Mouse (Mus musculus) heart, postnatal 0 days (tissue): Measurements from ENCODE around the gene S100pbp.

ENCODE experiments used
- CTCF ChIP-seq: IDR thresholded peaks from 2 replicates; pipeline ENCODE4 v1.5.1; 2016; ENCODE audit warnings: antibody characterized with exemption, control low read depth, low read depth
- EP300 ChIP-seq: IDR thresholded peaks from 2 replicates; pipeline ENCODE4 v1.6.1; 2016; ENCODE audit warnings: antibody characterized with exemption, low read depth

- no peak for TF ChIP-seq CTCF
- no peak for TF ChIP-seq EP300
Observed at GRCm38 (mm10) chr4:129119708-129120107, 69.8 kb downstream of the S100pbp start.
